13 mouse cellular contexts compared by ENCODE assay signal in genomic region chr15:12941106-12941505, GRCm38 (mm10).
"Had no signal": no experiment of that assay in that cellular context is flagged by ENCODE, and none has a peak within 500 bp of the region (broad histone marks: within the 10 kb centered on the region; RNA-seq: fewer than 3 reads in every experiment).

No protein-coding gene starts in this region.

- H3K4me2 ChIP-seq: limb, embryonic 12.5 days; liver, embryonic 15.5 days had no signal

- H3K4me3 ChIP-seq: limb, embryonic 12.5 days; liver, embryonic 15.5 days had no signal

- H3K27ac ChIP-seq: limb, embryonic 12.5 days; liver, embryonic 15.5 days had no signal

- DNase-seq: kidney, adult 2 months; kidney, postnatal 25 days; layer of hippocampus, adult 9-11 months; lung, adult 2 months; lung, postnatal 36 days; right cerebral cortex, postnatal 4 days; spleen, adult 18-20 months; thymus, adult 18-20 months; thymus, postnatal 14 days had no signal

- ATAC-seq: intestine, embryonic 16.5 days; lung, postnatal 0 days had no signal

- H3K9ac ChIP-seq: limb, embryonic 12.5 days; liver, embryonic 15.5 days had no signal

- H3K9me3 ChIP-seq: limb, embryonic 12.5 days; liver, embryonic 15.5 days had no signal

- H3K27me3 ChIP-seq: liver, embryonic 15.5 days had no signal
